Mouse (Mus musculus): ENCODE data around the gene Hnf1b. TPM values are rescaled to one million over a fixed set of nuclear protein-coding genes. Genes with fewer than 3 reads are reported as not detected.

The Hnf1b gene
- polyA plus RNA-seq, 1 experiment from 2014 or later, result 0.14 TPM

DNA sequence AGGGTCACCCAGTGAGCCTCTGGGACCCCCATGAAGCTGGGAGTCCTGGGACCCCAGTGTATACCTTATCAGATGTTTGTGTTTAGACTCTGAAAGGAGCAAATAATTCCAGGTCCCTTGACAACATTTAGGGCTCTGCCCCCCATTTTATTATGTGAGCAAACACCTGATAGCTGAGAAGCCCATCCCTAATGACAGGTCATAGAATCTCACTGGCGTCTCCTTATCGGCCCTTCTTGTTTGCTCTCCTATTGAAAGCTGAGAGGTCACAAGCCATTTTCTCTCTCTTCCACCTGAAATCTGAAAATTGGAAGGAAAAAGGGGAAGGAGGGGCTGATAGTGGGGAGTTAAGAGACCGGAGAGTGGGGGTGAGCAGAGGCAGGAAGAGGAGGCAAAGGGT, 52.9 kb downstream of the Hnf1b start:
- 90% methylated on average over 3 of the region's 3 CpGs for WGBS
- Histone ChIP-seq H3K27me3 (replicated peaks; ENCODE audit: control insufficient read depth, insufficient read depth, low read length) (no peaks in the 10 kb centered on the region), H3K4me3 (ENCODE audit: low read depth, low read length) (no peak overlapping the region), H3K36me3 (ENCODE audit: control insufficient read depth, insufficient read depth, low read length) (no peaks in the 10 kb centered on the region), H3K27ac (ENCODE audit: low read depth, low read length) (no peak overlapping the region), H3K9ac (ENCODE audit: low read length) (no peak overlapping the region), H3K4me2 (ENCODE audit: low read length) (no peak overlapping the region), H3K4me1 (ENCODE audit: control insufficient read depth, insufficient read depth, low read length) (no peaks in the 10 kb centered on the region), H3K9me3 (replicated peaks; ENCODE audit: control insufficient read depth, low read length) (no peaks in the 10 kb centered on the region)
- ATAC-seq, result no peak
- DNase-seq (ENCODE audit: low spot score), result no peak

DNA sequence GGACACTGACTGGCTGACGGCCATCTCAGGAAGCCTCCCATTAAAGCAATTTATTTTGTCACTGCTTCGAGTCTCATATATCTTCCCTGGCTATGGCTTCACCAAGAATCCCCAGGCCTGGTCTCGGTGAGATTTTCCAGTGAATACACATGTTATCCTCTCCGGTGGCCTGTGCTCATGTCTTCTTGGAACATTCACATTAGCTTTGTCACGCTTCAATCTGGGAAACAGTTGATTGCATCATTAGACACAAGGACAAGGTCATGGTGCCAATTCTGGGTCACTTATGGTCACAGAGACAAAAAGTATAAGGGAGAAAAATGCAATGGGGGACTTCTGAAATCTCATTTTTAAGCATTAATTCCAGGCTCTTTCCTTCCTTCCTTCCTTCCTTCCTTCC, 55.9 kb downstream of the Hnf1b start:
- Histone ChIP-seq H3K27ac (ENCODE audit: low read depth, low read length) (no peak overlapping the region), H3K4me3 (ENCODE audit: low read depth, low read length) (no peak overlapping the region), H3K36me3 (ENCODE audit: control insufficient read depth, insufficient read depth, low read length) (no peaks in the 10 kb centered on the region), H3K4me1 (ENCODE audit: control insufficient read depth, insufficient read depth, low read length) (no peaks in the 10 kb centered on the region), H3K9me3 (replicated peaks; ENCODE audit: control insufficient read depth, low read length) (no peaks in the 10 kb centered on the region), H3K27me3 (replicated peaks; ENCODE audit: control insufficient read depth, insufficient read depth, low read length) (no peaks in the 10 kb centered on the region), H3K9ac (ENCODE audit: low read length) (no peak overlapping the region), H3K4me2 (ENCODE audit: low read length) (no peak overlapping the region)
- 80% methylated on average over 5 of the region's 5 CpGs for WGBS
- DNase-seq (ENCODE audit: low spot score), result no peak
- ATAC-seq, result no peak

DNA sequence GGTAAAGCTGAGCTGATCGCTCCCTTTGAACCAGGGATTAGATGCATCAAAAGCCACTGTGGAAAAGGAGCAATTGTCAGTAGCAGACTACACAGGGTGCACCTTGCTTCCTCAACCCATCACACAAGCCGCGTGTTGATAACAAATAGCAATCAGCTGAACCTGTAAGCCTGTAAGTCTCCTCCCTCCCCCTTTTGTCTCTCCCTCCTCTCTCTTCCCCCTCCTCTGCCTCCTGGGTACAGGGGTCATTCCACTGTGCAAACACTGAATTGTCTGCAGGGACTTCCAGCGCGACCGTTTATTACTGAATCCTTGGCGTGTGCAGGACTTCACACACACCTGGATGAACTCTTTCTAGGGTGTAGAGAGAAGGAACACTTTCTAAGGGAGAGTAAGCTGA, 58.5 kb downstream of the Hnf1b start:
- no peak overlapping the region for H3K4me2 ChIP-seq (ENCODE audit: low read length)
- ATAC-seq (no peak), DNase-seq (ENCODE audit: low spot score) (no peak)
- no peaks in the 10 kb centered on the region for H3K36me3 ChIP-seq (ENCODE audit: control insufficient read depth, insufficient read depth, low read length)
- no peak overlapping the region for H3K4me3 ChIP-seq (ENCODE audit: low read depth, low read length)
- no peaks in the 10 kb centered on the region for H3K4me1 ChIP-seq (ENCODE audit: control insufficient read depth, insufficient read depth, low read length)
- H3K27ac ChIP-seq (ENCODE audit: low read depth, low read length), result no peak overlapping the region
- no peak overlapping the region for H3K9ac ChIP-seq (ENCODE audit: low read length)
- H3K27me3 ChIP-seq (replicated peaks; ENCODE audit: control insufficient read depth, insufficient read depth, low read length), result no peaks in the 10 kb centered on the region
- 17% methylated on average over 7 of the region's 7 CpGs for WGBS
- no peaks in the 10 kb centered on the region for H3K9me3 ChIP-seq (replicated peaks; ENCODE audit: control insufficient read depth, low read length)

DNA sequence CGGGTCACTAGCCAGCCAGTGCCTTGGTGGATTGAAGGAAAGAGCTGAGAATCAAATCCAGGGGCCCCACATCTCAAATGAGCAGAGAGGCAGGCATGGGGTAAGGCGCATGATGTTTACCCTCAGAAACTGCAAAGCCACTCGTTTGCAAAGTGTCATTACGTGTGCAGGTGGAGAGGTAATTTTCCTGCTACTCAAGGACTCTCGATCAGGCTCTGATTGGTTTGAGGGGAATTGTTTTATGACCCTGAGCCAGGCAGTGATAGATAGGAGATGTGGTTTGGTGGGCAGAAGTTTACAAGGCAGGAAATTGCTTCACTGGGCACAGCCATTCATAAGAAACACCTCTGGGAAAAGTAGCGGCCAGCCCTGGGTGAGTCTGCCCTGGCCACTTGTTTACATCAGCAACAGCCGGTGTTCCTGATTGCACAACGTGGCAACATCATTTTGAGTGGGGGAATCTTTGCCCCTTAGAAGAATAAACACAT, 64.0 kb downstream of the Hnf1b start:
- no peaks in the 10 kb centered on the region for H3K4me1 ChIP-seq (ENCODE audit: control insufficient read depth, insufficient read depth, low read length)
- no peaks in the 10 kb centered on the region for H3K9me3 ChIP-seq (replicated peaks; ENCODE audit: control insufficient read depth, low read length)
- H3K4me3 ChIP-seq (ENCODE audit: low read depth, low read length), result no peak overlapping the region
- H3K27me3 ChIP-seq (replicated peaks; ENCODE audit: control insufficient read depth, insufficient read depth, low read length), result no peaks in the 10 kb centered on the region
- ATAC-seq, result no peak
- no peak for DNase-seq (ENCODE audit: low spot score)
- WGBS, result 81% methylated on average over 8 of the region's 8 CpGs
- no peak overlapping the region for H3K9ac ChIP-seq (ENCODE audit: low read length)
- H3K36me3 ChIP-seq (ENCODE audit: control insufficient read depth, insufficient read depth, low read length), result no peaks in the 10 kb centered on the region
- no peak overlapping the region for H3K27ac ChIP-seq (ENCODE audit: low read depth, low read length)
- no peak overlapping the region for H3K4me2 ChIP-seq (ENCODE audit: low read length)

DNA sequence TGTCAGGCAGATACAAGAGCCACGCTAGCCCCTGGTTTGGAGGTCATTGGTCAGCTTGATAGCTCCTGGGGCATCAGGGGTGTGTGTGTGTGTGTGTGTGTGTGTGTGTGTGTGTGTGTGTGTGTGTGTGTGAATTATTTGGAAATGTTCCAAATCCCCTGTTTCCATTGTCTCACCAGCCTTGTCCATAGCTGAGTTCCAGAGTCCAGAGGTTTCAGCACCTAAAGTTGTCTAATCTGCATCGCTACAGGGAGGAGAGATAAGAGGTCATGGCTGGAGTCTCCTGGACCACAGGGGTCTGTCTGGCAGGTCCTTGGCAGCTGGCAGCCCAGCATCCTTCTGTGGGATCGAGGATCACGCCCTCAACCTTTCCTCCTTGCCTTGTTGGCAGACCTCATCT, 64.6 kb downstream of the Hnf1b start:
- no peaks in the 10 kb centered on the region for H3K36me3 ChIP-seq (ENCODE audit: control insufficient read depth, insufficient read depth, low read length)
- WGBS, result 89% methylated on average over 4 of the region's 4 CpGs

DNA sequence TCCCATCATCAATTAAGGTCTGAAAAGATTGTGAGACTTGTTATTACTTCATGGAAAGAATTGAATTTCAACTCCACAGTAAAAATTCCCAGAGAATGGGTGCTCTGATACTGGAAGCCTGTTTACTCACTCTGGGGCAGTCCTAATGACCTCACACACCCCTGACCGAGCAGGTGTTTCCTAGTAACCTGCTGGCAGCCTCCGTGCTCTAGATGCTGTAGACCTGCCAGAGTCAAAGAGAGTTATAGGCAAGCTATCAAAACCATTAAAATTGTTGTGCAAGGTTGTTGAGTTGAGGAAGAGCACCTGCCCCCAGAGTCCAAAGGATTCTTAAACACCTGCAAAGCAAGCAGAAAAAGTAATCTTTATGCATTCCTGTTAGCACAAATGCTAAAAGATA, 72.7 kb downstream of the Hnf1b start:
- no peak for DNase-seq (ENCODE audit: low spot score)
- no peak overlapping the region for H3K9ac ChIP-seq (ENCODE audit: low read length)
- H3K27ac ChIP-seq (ENCODE audit: low read depth, low read length), result no peak overlapping the region
- WGBS, result 93% methylated on average over 2 of the region's 2 CpGs
- no peaks in the 10 kb centered on the region for H3K27me3 ChIP-seq (replicated peaks; ENCODE audit: control insufficient read depth, insufficient read depth, low read length)
- H3K4me1 ChIP-seq (ENCODE audit: control insufficient read depth, insufficient read depth, low read length), result no peaks in the 10 kb centered on the region
- H3K4me2 ChIP-seq (ENCODE audit: low read length), result no peak overlapping the region
- H3K9me3 ChIP-seq (replicated peaks; ENCODE audit: control insufficient read depth, low read length), result no peaks in the 10 kb centered on the region
- no peak overlapping the region for H3K4me3 ChIP-seq (ENCODE audit: low read depth, low read length)
- no peak for ATAC-seq
- H3K36me3 ChIP-seq (ENCODE audit: control insufficient read depth, insufficient read depth, low read length), result no peaks in the 10 kb centered on the region

More for the DNA sequence above, 64.6 kb downstream of the Hnf1b start:
- ATAC-seq (no peak), DNase-seq (ENCODE audit: low spot score) (no peak)
- Histone ChIP-seq H3K27me3 (replicated peaks; ENCODE audit: control insufficient read depth, insufficient read depth, low read length) (no peaks in the 10 kb centered on the region), H3K4me3 (ENCODE audit: low read depth, low read length) (no peak overlapping the region), H3K9ac (ENCODE audit: low read length) (no peak overlapping the region), H3K4me1 (ENCODE audit: control insufficient read depth, insufficient read depth, low read length) (no peaks in the 10 kb centered on the region), H3K4me2 (ENCODE audit: low read length) (no peak overlapping the region), H3K9me3 (replicated peaks; ENCODE audit: control insufficient read depth, low read length) (no peaks in the 10 kb centered on the region), H3K27ac (ENCODE audit: low read depth, low read length) (no peak overlapping the region)

DNA sequence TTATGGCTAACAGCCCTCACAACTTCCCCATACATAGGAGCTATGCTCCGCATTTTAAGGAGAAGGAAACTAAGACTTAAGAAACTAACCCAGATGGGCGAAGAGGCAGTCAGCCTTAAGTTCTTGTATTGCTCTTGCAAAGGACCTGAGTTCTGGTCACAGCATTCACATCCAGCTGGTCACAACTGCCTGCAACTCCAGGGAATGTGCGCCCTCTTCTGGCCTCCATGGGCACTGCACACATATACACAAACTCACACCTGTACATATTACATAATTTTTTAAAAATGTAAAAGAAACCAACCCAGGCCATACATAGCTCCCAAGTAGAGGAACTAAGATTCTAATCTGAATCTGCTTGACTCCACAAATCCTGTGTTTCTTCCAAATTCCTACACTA, 77.2 kb downstream of the Hnf1b start:
- no peak for ATAC-seq
- no peak for DNase-seq (ENCODE audit: low spot score)
- no peaks in the 10 kb centered on the region for H3K4me1 ChIP-seq (ENCODE audit: control insufficient read depth, insufficient read depth, low read length)
- H3K9me3 ChIP-seq (replicated peaks; ENCODE audit: control insufficient read depth, low read length), result no peaks in the 10 kb centered on the region
- WGBS, result 57% methylated on average over 3 of the region's 3 CpGs
- H3K27ac ChIP-seq (ENCODE audit: low read depth, low read length), result no peak overlapping the region
- no peak overlapping the region for H3K9ac ChIP-seq (ENCODE audit: low read length)
- no peak overlapping the region for H3K4me3 ChIP-seq (ENCODE audit: low read depth, low read length)
- H3K36me3 ChIP-seq (ENCODE audit: control insufficient read depth, insufficient read depth, low read length), result no peaks in the 10 kb centered on the region
- H3K27me3 ChIP-seq (replicated peaks; ENCODE audit: control insufficient read depth, insufficient read depth, low read length), result no peaks in the 10 kb centered on the region
- no peak overlapping the region for H3K4me2 ChIP-seq (ENCODE audit: low read length)

DNA sequence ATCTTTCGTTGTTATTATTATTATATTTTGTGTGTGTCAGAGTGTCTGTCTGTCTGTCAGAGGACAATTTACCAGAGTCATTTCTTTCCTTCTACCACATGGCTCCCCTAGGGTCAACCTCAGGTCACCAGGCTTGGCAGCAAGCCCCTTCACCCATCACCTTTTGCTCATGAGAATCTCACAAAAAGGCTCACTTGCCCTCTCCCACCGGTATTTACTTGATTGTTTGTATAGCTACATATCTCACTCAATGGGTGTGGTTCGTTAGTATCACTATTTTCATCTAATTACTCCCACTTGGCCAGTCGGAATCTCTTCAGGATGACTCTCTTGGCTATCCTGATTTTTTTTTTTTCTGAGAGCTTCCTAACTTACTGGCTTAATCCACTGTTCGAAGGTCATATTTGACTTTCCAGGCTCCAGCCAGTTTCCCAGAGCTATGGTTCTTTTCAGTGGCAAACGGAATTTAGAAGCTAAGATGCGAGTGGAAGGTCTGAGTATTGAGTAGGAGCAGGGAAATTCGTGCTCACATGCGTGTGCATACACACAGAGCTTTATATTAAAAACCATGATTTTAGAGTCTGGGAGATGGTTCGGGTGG, 82.7 kb downstream of the Hnf1b start:
- ATAC-seq (no peak), DNase-seq (ENCODE audit: low spot score) (no peak)
- 76% methylated on average over 10 of the region's 10 CpGs for WGBS
- Histone ChIP-seq H3K9ac (ENCODE audit: low read length) (no peak overlapping the region), H3K27me3 (replicated peaks; ENCODE audit: control insufficient read depth, insufficient read depth, low read length) (no peaks in the 10 kb centered on the region), H3K4me1 (ENCODE audit: control insufficient read depth, insufficient read depth, low read length) (no peaks in the 10 kb centered on the region), H3K36me3 (ENCODE audit: control insufficient read depth, insufficient read depth, low read length) (no peaks in the 10 kb centered on the region), H3K27ac (ENCODE audit: low read depth, low read length) (no peak overlapping the region), H3K4me2 (ENCODE audit: low read length) (no peak overlapping the region), H3K9me3 (replicated peaks; ENCODE audit: control insufficient read depth, low read length) (no peaks in the 10 kb centered on the region), H3K4me3 (ENCODE audit: low read depth, low read length) (no peak overlapping the region)

DNA sequence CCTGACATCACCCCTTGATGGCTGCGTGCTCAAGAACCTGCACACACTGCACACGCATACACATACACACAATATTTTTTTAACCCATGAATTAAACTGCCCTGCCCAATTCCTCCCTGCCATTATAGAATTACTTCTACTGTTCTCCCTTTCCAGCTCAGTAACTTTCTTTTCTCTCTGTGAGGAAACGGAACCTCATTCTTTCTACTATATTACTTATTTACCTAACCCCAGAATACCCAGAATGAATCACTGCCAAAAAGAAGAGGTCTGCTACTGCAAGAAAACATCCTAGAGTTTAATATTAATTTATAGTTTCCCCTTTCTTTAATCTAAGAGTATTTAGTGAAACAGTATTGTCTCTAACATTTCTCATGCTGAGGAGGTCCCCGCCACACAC, 83.5 kb downstream of the Hnf1b start:
- H3K27me3 ChIP-seq (replicated peaks; ENCODE audit: control insufficient read depth, insufficient read depth, low read length), result no peaks in the 10 kb centered on the region
- ATAC-seq, result no peak
- no peak overlapping the region for H3K4me2 ChIP-seq (ENCODE audit: low read length)
- H3K36me3 ChIP-seq (ENCODE audit: control insufficient read depth, insufficient read depth, low read length), result no peaks in the 10 kb centered on the region
- 87% methylated on average over 4 of the region's 4 CpGs for WGBS
- H3K4me1 ChIP-seq (ENCODE audit: control insufficient read depth, insufficient read depth, low read length), result no peaks in the 10 kb centered on the region
- DNase-seq (ENCODE audit: low spot score), result no peak
- H3K9me3 ChIP-seq (replicated peaks; ENCODE audit: control insufficient read depth, low read length), result no peaks in the 10 kb centered on the region
- no peak overlapping the region for H3K4me3 ChIP-seq (ENCODE audit: low read depth, low read length)
- H3K9ac ChIP-seq (ENCODE audit: low read length), result no peak overlapping the region
- H3K27ac ChIP-seq (ENCODE audit: low read depth, low read length), result no peak overlapping the region

Measured in forebrain, embryonic 14.5 days (tissue).